Mouse (Mus musculus) liver, embryonic 14.5 days (tissue): ENCODE data around the gene Slc19a2.
"Not testable (repeated sequence)": the region's sequence is repeated elsewhere in the genome, so short reads cannot be mapped to it uniquely, and the experiment has no call there.

Source experiments
- CTCF ChIP-seq: IDR thresholded peaks from 2 replicates; pipeline ENCODE4 v1.5.1; 2016; ENCODE audit warnings: antibody characterized with exemption, low read depth, control low read depth
- EP300 ChIP-seq: IDR thresholded peaks from 2 replicates; pipeline ENCODE4 v1.6.1; 2016; ENCODE audit warnings: antibody characterized with exemption, low read depth

DNA sequence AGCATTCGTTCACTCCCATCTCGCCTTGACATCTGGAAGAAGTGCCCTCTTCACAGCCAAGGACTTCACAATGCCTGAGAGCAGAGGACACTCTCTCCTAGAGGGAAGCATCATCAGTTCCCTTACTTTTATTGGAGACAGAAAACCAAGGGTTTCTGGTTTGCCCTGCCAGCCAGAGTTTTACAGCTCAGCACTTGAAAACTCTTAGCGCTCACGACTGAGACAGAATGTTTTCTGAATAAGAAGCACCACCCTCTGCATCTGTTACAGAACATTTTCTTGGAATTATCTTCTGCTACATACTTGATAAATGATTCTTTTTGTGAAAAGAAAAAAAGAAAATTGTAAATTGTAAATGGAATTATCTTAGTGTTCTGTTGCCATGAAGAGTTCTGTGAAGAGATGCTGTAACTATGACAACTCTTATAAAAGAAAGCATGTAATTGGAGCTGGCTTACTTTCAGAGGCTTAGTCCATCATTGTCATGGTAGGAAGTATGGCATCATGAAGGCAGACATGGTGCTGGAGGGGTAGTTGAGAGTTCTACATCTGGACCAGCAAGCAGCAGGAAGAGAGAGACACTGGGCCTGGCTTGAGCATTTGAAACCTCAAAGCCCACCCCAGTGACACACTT, 16.8 kb upstream of the Slc19a2 start:
- not testable (repeated sequence) for TF ChIP-seq CTCF, EP300
